Mouse (Mus musculus) activated CD4-positive, CD25-positive, alpha-beta regulatory T cell, adult 9 weeks (primary cell): ENCODE data around the gene C1qc. TPM values are rescaled to one million over a fixed set of nuclear protein-coding genes. Genes with fewer than 3 reads are reported as not detected.

Source experiments
- polyA plus RNA-seq: library from polyadenylated mRNA; unstranded; fragments of 100-300 nt; shearing (Covaris generic); gene quantifications from one replicate; pipeline ENCODE4 v1.2.1, GENCODE M21; 2017

Gene C1qc
- polyA plus RNA-seq, result 13.1 TPM

DNA sequence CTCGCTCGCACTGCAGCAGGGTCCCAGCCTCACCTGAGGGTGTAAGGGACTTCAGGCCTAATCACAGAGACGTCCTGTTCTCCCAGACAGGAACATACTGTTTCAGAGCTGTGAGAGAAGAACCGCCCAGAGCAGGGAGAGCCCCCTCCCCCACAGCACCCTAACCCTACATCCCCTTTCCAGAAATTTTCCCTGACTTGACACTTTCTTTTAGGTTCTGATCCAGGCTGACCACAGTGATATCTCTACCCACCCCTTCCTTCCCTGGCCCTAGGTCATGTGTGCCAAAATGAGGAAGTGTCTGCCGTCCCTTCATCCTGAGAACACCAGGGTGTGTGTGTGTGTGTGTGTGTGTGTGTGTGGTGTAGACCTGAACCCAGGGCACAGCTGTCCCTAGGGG lies at the start of gene C1qc:
Gene C1qc, minus strand, starts transcription at position 255 of the 400 bp plus-strand sequence.

DNA sequence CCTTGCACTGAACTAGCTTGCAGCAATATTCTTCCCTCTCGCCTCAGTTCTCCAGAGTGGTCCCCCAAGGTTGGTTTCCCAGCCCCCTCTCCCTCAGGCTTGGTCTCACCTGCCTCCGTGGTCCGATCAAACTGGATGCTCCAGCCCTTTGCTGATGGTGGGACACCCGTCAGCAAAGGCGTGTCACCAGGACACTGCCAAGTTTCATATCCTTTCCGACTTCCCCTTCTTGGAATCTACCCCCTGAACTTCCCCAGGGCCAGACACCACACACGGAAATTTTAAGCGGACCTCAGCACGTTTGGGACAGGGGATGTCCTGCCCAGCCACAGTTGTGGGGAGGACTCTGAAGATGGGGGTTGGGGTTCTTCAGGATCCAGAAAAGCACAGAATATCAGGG lies 5.8 kb upstream of the C1qc start, which contains the start of gene C1qa:
Gene C1qa, minus strand, starts transcription at position 167 of the 400 bp plus-strand sequence.

DNA sequence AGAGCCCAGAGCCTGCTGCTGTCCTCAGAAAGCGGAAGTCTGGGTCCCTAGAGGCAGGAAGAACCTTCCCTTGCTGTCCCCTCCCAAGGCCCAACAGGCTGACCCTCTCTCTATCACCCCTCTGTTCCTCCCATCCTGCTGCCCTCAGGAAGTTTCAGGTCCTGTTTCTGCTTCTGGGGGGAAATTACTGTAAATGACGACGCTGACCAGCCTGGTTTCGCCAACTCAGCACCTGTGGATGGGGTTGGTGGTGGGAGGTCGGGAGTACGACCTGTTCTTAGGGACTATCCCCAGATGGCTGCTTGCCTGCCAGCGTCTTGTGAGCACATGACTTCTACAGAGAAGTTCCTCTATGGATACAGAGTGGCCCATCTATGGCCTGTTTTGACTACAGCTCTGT lies 6.8 kb downstream of the C1qc start, which contains the start of gene C1qb:
Gene C1qb, minus strand, starts transcription at position 87 of the 400 bp plus-strand sequence.

Other genes starting within 250 kb of the C1qc start
- not detected for gene Ephb2, start 57.1 kb downstream of the C1qc start, polyA plus RNA-seq
- 14.4 TPM for gene C1qb, start 6.9 kb downstream of the C1qc start, polyA plus RNA-seq
- 13.1 TPM for gene C1qa, start 5.7 kb upstream of the C1qc start, polyA plus RNA-seq
- gene Epha8, start 63.8 kb upstream of the C1qc start, polyA plus RNA-seq, result not detected
- gene Zbtb40, start 155.7 kb upstream of the C1qc start, polyA plus RNA-seq, result 13.1 TPM